ENCODE assay signal across 17 mouse cellular contexts in the genomic region with DNA sequence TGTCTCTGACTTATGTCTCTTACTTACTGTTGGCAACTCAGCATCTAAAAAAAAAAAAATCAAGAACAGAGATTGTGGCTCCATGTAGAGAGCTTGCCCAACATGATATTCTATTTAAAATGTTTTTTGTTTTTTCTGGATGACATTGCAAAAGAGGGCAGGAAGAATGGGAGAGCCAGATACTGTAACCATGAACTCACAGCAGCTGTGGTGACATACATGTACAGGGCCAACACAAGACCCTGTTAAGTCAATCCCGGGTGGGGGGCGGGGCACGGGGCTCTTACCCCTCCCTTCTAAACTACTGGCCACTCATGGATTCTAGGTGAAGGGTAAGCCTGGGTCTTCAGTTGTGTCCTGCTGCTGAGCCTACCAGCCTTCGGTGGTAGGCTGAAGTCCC. TPM values are rescaled to one million over a fixed set of nuclear protein-coding genes. Genes with fewer than 3 reads are reported as not detected.
DNase-seq lines count a peak whose midpoint lies in the region; ATAC-seq lines count a peak whose summit lies in the region.
"Had no signal": no experiment of that assay in that cellular context is flagged by ENCODE, and none has a peak within 500 bp of the region (broad histone marks: within the 10 kb centered on the region; RNA-seq: fewer than 3 reads in every experiment).

No protein-coding gene starts in this region.

- no peaks in the 10 kb centered on the region for H3K36me3 ChIP-seq in heart, embryonic 10.5 days
- H3K36me3 ChIP-seq in liver, embryonic 15.5 days (replicated peaks), result no peaks in the 10 kb centered on the region
- no peaks in the 10 kb centered on the region for H3K36me3 ChIP-seq in forebrain, embryonic 13.5 days (ENCODE audit: poor library complexity, severe bottlenecking)
- H3K36me3 ChIP-seq: forebrain, embryonic 15.5 days; hindbrain, embryonic 12.5 days; intestine, embryonic 15.5 days; limb, embryonic 15.5 days had no signal

- H3K27me3 ChIP-seq in heart, embryonic 10.5 days (ENCODE audit: insufficient read depth, poor library complexity, severe bottlenecking), result no peaks in the 10 kb centered on the region
- H3K27me3 ChIP-seq in liver, embryonic 15.5 days, result no peaks in the 10 kb centered on the region
- no peaks in the 10 kb centered on the region for H3K27me3 ChIP-seq in forebrain, embryonic 13.5 days
- H3K27me3 ChIP-seq: forebrain, embryonic 15.5 days; hindbrain, embryonic 12.5 days; intestine, embryonic 15.5 days; limb, embryonic 15.5 days had no signal

- H3K4me1 ChIP-seq in heart, embryonic 10.5 days, result peaks cover 31% of the 10 kb centered on the region
- peaks cover 34% of the 10 kb centered on the region for H3K4me1 ChIP-seq in liver, embryonic 15.5 days (replicated peaks)
- no peaks in the 10 kb centered on the region for H3K4me1 ChIP-seq in forebrain, embryonic 13.5 days
- H3K4me1 ChIP-seq: forebrain, embryonic 15.5 days; hindbrain, embryonic 12.5 days; intestine, embryonic 15.5 days had no signal

- no peak for DNase-seq in heart, embryonic 10.5 days (ENCODE audit: low spot score)
- DNase-seq in heart, postnatal 10 days, result no peak
- DNase-seq in 416B (ENCODE audit: low read depth), result peak; percentile 54
- DNase-seq in embryo, embryonic 10 days (ENCODE audit: low spot score), result no peak
- DNase-seq: cerebellum, adult 11-12 months; embryo, embryonic 11 days; kidney, postnatal 10 days; right cerebral cortex, postnatal 14 days had no signal

- H3K9me3 ChIP-seq in heart, embryonic 10.5 days, result no peaks in the 10 kb centered on the region
- no peaks in the 10 kb centered on the region for H3K9me3 ChIP-seq in liver, embryonic 15.5 days (replicated peaks)
- H3K9me3 ChIP-seq in forebrain, embryonic 13.5 days (replicated peaks), result no peaks in the 10 kb centered on the region; the same call in 1 of the 2 replicates
- H3K9me3 ChIP-seq: forebrain, embryonic 15.5 days; intestine, embryonic 15.5 days; limb, embryonic 15.5 days had no signal

- intact Hi-C loops in heart, postnatal 10 days (cut with DNase I), result loop anchor here (2.0 kb wide), 1 partner anchor 43 kb away; no protein-coding TSS in a partner anchor

- H3K4me3 ChIP-seq in heart, embryonic 10.5 days, result no peak overlapping the region
- H3K4me3 ChIP-seq in liver, embryonic 15.5 days (replicated peaks), result no peak overlapping the region
- H3K4me3 ChIP-seq in forebrain, embryonic 13.5 days, result no peak overlapping the region
- H3K4me3 ChIP-seq: forebrain, embryonic 15.5 days; hindbrain, embryonic 12.5 days; intestine, embryonic 15.5 days; limb, embryonic 15.5 days had no signal

- WGBS in heart, embryonic 10.5 days, result 81% methylated on average over 4 of the region's 4 CpGs
- WGBS in liver, embryonic 15.5 days (ENCODE audit: insufficient replicate concordance), result 50% methylated on average over 4 of the region's 4 CpGs
- 95% methylated on average over 4 of the region's 4 CpGs for WGBS in forebrain, embryonic 13.5 days

- peak overlapping the region; percentile 56 for H3K4me2 ChIP-seq in liver, embryonic 15.5 days
- H3K4me2 ChIP-seq in forebrain, embryonic 13.5 days, result no peak overlapping the region
- H3K4me2 ChIP-seq: forebrain, embryonic 15.5 days; hindbrain, embryonic 12.5 days; intestine, embryonic 15.5 days; limb, embryonic 15.5 days had no signal

- ATAC-seq in granulocyte monocyte progenitor cell, adult 5-6 weeks (replicated peaks; ENCODE audit: poor library complexity, severe bottlenecking), result peak; percentile 30; the same call in 1 of the 2 replicates
- ATAC-seq in liver, embryonic 15.5 days (ENCODE audit: insufficient read depth), result no peak
- ATAC-seq in forebrain, embryonic 13.5 days, result no peak
- ATAC-seq in frontal cortex, adult (ENCODE audit: low TSS enrichment), result no peak
- ATAC-seq: forebrain, embryonic 15.5 days; midbrain, embryonic 16.5 days had no signal

- no peak overlapping the region for H3K9ac ChIP-seq in liver, embryonic 15.5 days
- no peak overlapping the region for H3K9ac ChIP-seq in forebrain, embryonic 13.5 days
- H3K9ac ChIP-seq: forebrain, embryonic 15.5 days; hindbrain, embryonic 12.5 days; intestine, embryonic 15.5 days; limb, embryonic 15.5 days had no signal

- H3K27ac ChIP-seq in heart, embryonic 10.5 days, result peak overlapping the region; percentile 88
- peak overlapping the region; percentile 86 for H3K27ac ChIP-seq in liver, embryonic 15.5 days (replicated peaks)
- no peak overlapping the region for H3K27ac ChIP-seq in forebrain, embryonic 13.5 days
- H3K27ac ChIP-seq: forebrain, embryonic 15.5 days; hindbrain, embryonic 12.5 days had no signal

RNA-seq across cellular contexts. Expression of gene Stk24, which starts 42.2 kb away (rescaled TPM):
- 37.9 and 39.8 TPM in 2 replicates for polyA plus RNA-seq in heart, embryonic 10.5 days (2016; fragmentation: Nextera tagmentation; extraction: Ambion mirVana)
- total RNA-seq in heart, postnatal 10 days (2021), result 10 to 100 TPM; 86.3 to 96.3 TPM
- total RNA-seq in granulocyte monocyte progenitor cell, adult 5-6 weeks (2014; fragmentation: Nextera tagmentation), result 87.1 and 141 TPM in 2 replicates
- total RNA-seq in granulocyte monocyte progenitor cell, adult 5-6 weeks (2017), result 63.5 and 70.6 TPM in 2 replicates
- 27.0 and 29.3 TPM in 2 replicates for polyA plus RNA-seq in liver, embryonic 15.5 days (2015; fragmentation: Nextera tagmentation; extraction: Ambion mirVana)
- polyA plus RNA-seq in forebrain, embryonic 13.5 days (2015; fragmentation: Nextera tagmentation; extraction: Ambion mirVana), result 24.3 and 26.1 TPM in 2 replicates
